ENCODE assay signal across 15 mouse cellular contexts in the genomic region with DNA sequence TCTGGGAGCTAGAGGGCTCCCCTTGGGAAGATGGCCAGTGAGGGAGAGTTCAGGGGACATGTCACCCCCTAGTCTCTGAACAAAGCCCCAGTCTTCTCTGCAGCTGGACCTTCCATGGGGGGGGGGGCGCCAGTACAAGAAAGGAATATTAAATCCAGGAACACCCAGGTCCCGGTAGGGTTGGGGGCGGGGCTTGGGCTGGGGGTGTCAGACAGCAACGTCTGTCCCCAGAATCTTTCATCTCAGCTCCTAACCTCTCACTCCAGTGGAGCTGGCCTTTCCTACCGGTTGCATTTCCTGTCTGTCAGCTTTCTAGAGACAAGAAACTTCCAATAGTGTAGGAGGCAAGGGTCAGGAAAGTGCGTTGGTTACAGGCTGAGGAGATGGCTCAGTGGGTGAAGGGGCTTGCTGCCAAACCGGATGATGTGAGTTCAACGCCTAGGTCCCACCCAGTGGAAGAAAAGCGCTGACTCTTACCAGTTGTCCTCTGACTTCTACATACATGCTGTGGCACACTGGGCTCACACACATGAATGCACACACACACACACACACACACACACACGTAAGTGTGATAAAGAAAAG.
A peak's percentile ranks its signal among the peaks of the same experiment; 100 is the strongest.
DNase-seq lines count a peak whose midpoint lies in the region; ATAC-seq and TF ChIP-seq lines count a peak whose summit lies in the region.
"Had no signal": no experiment of that assay in that cellular context is flagged by ENCODE, and none has a peak within 500 bp of the region (broad histone marks: within the 10 kb centered on the region; RNA-seq: fewer than 3 reads in every experiment).

No protein-coding gene starts in this region.

- no peak for ATAC-seq in hindbrain, postnatal 0 days
- ATAC-seq in hindbrain, embryonic 14.5 days (ENCODE audit: low FRiP score): no peak
- ATAC-seq in lung, embryonic 16.5 days (ENCODE audit: low read depth): 0 out of 2 replicates have a peak, but pooled peaks have one; percentile 6
- ATAC-seq: liver, embryonic 12.5 days had no signal

- peak overlapping the region; percentile 48; the same call in 1 of the 2 replicates for H3K27ac ChIP-seq in hindbrain, postnatal 0 days
- no peak overlapping the region for H3K27ac ChIP-seq in hindbrain, embryonic 14.5 days
- H3K27ac ChIP-seq in lung, embryonic 16.5 days (ENCODE audit: low read length): no peak overlapping the region
- peak overlapping the region; percentile 66 for H3K27ac ChIP-seq in bone marrow, adult 2 months (ENCODE audit: control insufficient read depth, insufficient read depth, low read depth, low read length, poor library complexity)
- H3K27ac ChIP-seq: kidney, postnatal 0 days; liver, embryonic 12.5 days; stomach, embryonic 15.5 days had no signal

- TF ChIP-seq CTCF in hindbrain, postnatal 0 days (IDR thresholded peaks at IDR 0.05; ENCODE audit: low read depth): no peak
- TF ChIP-seq CTCF in bone marrow, adult 2 months (IDR thresholded peaks at IDR 0.05; ENCODE audit: control insufficient read depth, insufficient read depth, low read length): no peak

- H3K9ac ChIP-seq in hindbrain, postnatal 0 days (replicated peaks; ENCODE audit: low read length): no peak overlapping the region
- no peak overlapping the region for H3K9ac ChIP-seq in hindbrain, embryonic 14.5 days
- H3K9ac ChIP-seq in lung, embryonic 16.5 days (ENCODE audit: low read length): 0 out of 2 replicates have a peak overlapping the region, but pooled peaks have one; percentile 7
- H3K9ac ChIP-seq: liver, embryonic 12.5 days; stomach, embryonic 15.5 days had no signal

- H3K36me3 ChIP-seq in hindbrain, postnatal 0 days (ENCODE audit: insufficient read depth, low read length): no peaks in the 10 kb centered on the region
- peaks cover 6% of the 10 kb centered on the region; the same call in 1 of the 2 replicates for H3K36me3 ChIP-seq in hindbrain, embryonic 14.5 days (replicated peaks; ENCODE audit: control insufficient read depth, insufficient read depth)
- H3K36me3 ChIP-seq in lung, embryonic 16.5 days (ENCODE audit: control insufficient read depth, insufficient read depth, low read length): no peaks in the 10 kb centered on the region
- H3K36me3 ChIP-seq: stomach, embryonic 15.5 days had no signal

- no peaks in the 10 kb centered on the region for H3K27me3 ChIP-seq in hindbrain, postnatal 0 days (ENCODE audit: insufficient read depth, low read length)
- no peaks in the 10 kb centered on the region for H3K27me3 ChIP-seq in hindbrain, embryonic 14.5 days (ENCODE audit: control insufficient read depth, insufficient read depth, low read length)
- H3K27me3 ChIP-seq in lung, embryonic 16.5 days (ENCODE audit: control insufficient read depth, insufficient read depth, low read depth, low read length): no peaks in the 10 kb centered on the region
- H3K27me3 ChIP-seq: liver, embryonic 12.5 days; stomach, embryonic 15.5 days had no signal

- no peak for TF ChIP-seq POLR2A in bone marrow, adult 2 months (IDR thresholded peaks at IDR 0.05; ENCODE audit: borderline replicate concordance, control insufficient read depth, low read depth, low read length)

- H3K4me3 ChIP-seq in hindbrain, postnatal 0 days (ENCODE audit: low read length): no peak overlapping the region
- no peak overlapping the region for H3K4me3 ChIP-seq in hindbrain, embryonic 14.5 days (replicated peaks; ENCODE audit: low read length)
- no peak overlapping the region for H3K4me3 ChIP-seq in lung, embryonic 16.5 days (ENCODE audit: low read length)
- no peak overlapping the region for H3K4me3 ChIP-seq in bone marrow, adult 2 months (replicated peaks; ENCODE audit: control insufficient read depth, low read depth, low read length)
- H3K4me3 ChIP-seq: liver, embryonic 12.5 days; stomach, embryonic 15.5 days had no signal

- peaks cover 15% of the 10 kb centered on the region; the same call in 1 of the 2 replicates for H3K4me1 ChIP-seq in hindbrain, postnatal 0 days (ENCODE audit: insufficient read depth, low read length)
- peaks cover 22% of the 10 kb centered on the region for H3K4me1 ChIP-seq in hindbrain, embryonic 14.5 days (replicated peaks; ENCODE audit: control insufficient read depth, insufficient read depth, low read length)
- H3K4me1 ChIP-seq in lung, embryonic 16.5 days (replicated peaks; ENCODE audit: control insufficient read depth, insufficient read depth, low read length): peaks cover 19% of the 10 kb centered on the region
- H3K4me1 ChIP-seq in bone marrow, adult 2 months (ENCODE audit: control insufficient read depth, insufficient read depth, low read length): peaks cover 15% of the 10 kb centered on the region

- H3K4me2 ChIP-seq in hindbrain, postnatal 0 days (ENCODE audit: low read depth, low read length): no peak overlapping the region
- H3K4me2 ChIP-seq in hindbrain, embryonic 14.5 days (replicated peaks): no peak overlapping the region
- no peak overlapping the region for H3K4me2 ChIP-seq in lung, embryonic 16.5 days (ENCODE audit: low read depth, low read length)
- H3K4me2 ChIP-seq: liver, embryonic 12.5 days; stomach, embryonic 15.5 days had no signal

- no peak for DNase-seq in hindbrain, postnatal 0 days (ENCODE audit: low spot score)
- no peak for DNase-seq in hindbrain, embryonic 14.5 days (ENCODE audit: low spot score)
- no peak for DNase-seq in lung, postnatal 25 days (ENCODE audit: low spot score)
- DNase-seq in lung, postnatal 36 days: peak; percentile 32
- DNase-seq in frontal cortex, adult 2 months (ENCODE audit: extremely low spot score in 1 of 2, low spot score in 1 of 2): no peak
- no peak for DNase-seq in cerebellum, postnatal 4 days (ENCODE audit: low spot score in 2 of 2)
- DNase-seq: cerebellum, adult 11-12 months; gastrocnemius, postnatal 10 days; heart, postnatal 14 days; right cerebral cortex, postnatal 25 days had no signal

- H3K9me3 ChIP-seq in hindbrain, postnatal 0 days (ENCODE audit: low read length): no peaks in the 10 kb centered on the region
- H3K9me3 ChIP-seq in hindbrain, embryonic 14.5 days (ENCODE audit: control insufficient read depth, low read length): no peaks in the 10 kb centered on the region
- H3K9me3 ChIP-seq in lung, embryonic 16.5 days (ENCODE audit: control insufficient read depth, low read length): no peaks in the 10 kb centered on the region
- H3K9me3 ChIP-seq: liver, embryonic 12.5 days; stomach, embryonic 15.5 days had no signal

- WGBS in hindbrain, postnatal 0 days: 68% methylated on average over 10 of the region's 10 CpGs
- WGBS in hindbrain, embryonic 14.5 days: 82% methylated on average over 10 of the region's 10 CpGs
- WGBS in lung, embryonic 16.5 days: 31% methylated on average over 10 of the region's 10 CpGs
- 23% methylated on average over 10 of the region's 10 CpGs for WGBS in bone marrow, adult 2 months

Comparison
In these comparisons a context has a peak if more than half of its experiments do, and no peak if none do; other contexts are left out.
1. H3K27ac ChIP-seq: peak in hindbrain, postnatal 0 days (single experiment) and bone marrow, adult 2 months (single experiment); none in hindbrain, embryonic 14.5 days (single experiment) and lung, embryonic 16.5 days (single experiment).